Mouse (Mus musculus) ovary, postnatal 10 days (tissue): ENCODE measurements around the gene Zfp202.
"Not testable (repeated sequence)": the region's sequence is repeated elsewhere in the genome, so short reads cannot be mapped to it uniquely, and the experiment has no call there.

Source experiments
- DNase-seq: peaks from one replicate; pipeline ENCODE4 v3.0.0; 2022; ENCODE audit warnings: low spot score

Zfp202 gene

GRCm38 (mm10) chr9:40192098-40193038 lies at the start of gene Zfp202:
TSS of gene Zfp202 (plus strand) at chr9:40192316.
- DNase-seq = peak; percentile 83

GRCm38 (mm10) chr9:40155118-40155644 lies 36.9 kb upstream of the Zfp202 start:
- no peak for DNase-seq

- no peak for DNase-seq
Measured at GRCm38 (mm10) chr9:40166446-40166845, 25.7 kb upstream of the Zfp202 start.

DNA sequence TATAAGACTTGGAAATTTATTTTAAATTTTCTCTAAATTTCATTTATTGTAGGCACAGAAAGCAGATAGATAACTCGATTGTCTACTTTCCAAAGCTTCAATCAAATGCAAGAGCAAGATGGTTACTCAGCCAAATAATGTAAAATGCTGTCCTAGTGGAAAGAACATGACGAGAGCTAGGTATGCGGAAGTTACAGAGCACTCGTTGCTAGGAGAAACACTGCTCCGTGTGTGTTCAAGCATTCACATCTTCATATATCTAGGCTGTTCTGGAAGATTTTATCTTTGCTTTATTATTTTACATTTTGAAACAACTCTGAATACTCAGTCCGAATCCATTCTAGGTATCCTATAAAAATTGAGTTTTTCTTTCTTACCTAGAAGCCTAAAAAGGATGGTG lies 15.1 kb upstream of the Zfp202 start:
- DNase-seq = no peak

DNA sequence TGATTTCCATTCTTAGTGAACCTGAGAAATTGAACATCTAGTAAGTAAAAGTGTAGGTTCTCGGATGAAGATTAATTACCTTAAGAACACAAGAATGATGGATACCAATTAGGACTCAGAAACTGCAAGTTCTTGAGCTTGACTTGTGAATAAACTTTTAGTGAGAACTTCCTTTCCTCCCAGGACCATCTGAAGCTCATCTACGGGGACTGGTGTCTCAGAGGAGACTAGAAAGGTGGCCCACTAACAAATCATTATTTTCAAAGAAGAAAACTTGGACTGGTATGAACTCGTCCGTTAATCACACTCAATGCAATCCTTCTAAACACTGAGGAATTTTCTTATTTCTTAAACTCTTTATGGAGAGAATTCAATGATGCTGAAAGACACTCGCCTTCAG lies 11.5 kb upstream of the Zfp202 start, which contains the start of gene Olfr986:
Olfr986 (plus strand) TSS at position 301 of the 400 bp plus-strand sequence.
- no peak for DNase-seq

GRCm38 (mm10) chr9:40185166-40185565 lies 7.0 kb upstream of the Zfp202 start:
- not testable (repeated sequence) for DNase-seq

DNA sequence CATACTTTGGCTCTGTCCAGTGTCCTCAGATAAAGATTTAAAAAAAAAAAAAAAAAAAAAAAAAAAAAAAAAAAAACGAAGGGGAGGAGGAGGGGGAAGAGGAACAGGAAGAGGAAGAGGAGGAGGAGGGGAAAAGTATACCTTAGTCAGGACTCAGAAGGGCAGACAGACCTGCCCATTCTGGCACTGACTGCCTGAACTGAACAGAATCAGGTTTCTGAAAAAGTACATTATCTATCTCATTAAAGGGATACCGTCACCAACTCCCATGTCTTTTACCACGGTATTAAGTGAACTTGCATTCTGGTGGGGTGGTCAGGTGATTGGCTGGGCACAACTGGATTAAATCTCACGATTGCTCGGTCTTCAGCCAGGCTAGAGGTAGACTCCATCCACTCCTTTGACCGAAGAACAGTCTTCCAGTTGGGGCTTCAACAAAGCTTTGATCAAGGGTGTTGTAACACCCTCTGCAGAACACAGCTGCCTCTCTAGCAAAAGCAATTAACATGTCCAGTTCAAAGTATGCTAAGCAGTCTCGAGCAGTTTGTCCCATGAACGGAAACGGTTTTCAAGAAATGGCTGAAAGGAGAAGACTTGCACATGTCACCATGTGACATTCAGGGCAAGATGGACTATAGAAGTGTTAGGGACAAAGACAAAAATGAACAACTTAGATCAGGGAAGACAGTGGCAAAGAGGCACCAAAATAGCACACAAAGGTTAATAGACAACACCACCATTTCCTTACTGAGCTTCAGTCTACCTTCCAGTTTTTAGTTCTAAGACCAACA lies 835 bp upstream of the Zfp202 start:
- no peak for DNase-seq

GRCm38 (mm10) chr9:40195981-40196380 lies 3.9 kb downstream of the Zfp202 start:
- no peak for DNase-seq

- DNase-seq = no peak
Measured at GRCm38 (mm10) chr9:40206546-40206950, 14.4 kb downstream of the Zfp202 start.

- DNase-seq = no peak
Measured at GRCm38 (mm10) chr9:40210744-40211143, 18.6 kb downstream of the Zfp202 start.

DNA sequence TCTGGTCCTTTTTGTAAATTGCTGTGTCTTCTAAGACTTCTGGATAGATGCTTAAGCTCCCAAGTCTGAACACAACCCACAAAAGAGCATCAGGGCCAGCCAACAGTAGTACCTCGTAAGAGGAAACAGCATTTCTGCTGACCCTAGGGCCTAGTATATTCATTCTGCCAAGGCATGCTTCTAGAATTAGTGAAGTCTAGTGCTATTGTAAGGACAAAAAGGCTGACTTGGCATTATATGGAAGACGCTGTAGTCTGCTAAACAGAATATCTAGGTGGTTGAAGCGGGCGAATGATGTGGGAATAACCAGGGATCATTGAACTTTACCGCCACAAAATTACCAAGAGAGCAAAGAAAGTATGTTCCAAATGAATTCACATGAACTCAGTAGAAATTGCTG lies 21.9 kb downstream of the Zfp202 start:
- no peak for DNase-seq

- no peak for DNase-seq
Measured at GRCm38 (mm10) chr9:40216651-40217050, 24.5 kb downstream of the Zfp202 start.

DNA sequence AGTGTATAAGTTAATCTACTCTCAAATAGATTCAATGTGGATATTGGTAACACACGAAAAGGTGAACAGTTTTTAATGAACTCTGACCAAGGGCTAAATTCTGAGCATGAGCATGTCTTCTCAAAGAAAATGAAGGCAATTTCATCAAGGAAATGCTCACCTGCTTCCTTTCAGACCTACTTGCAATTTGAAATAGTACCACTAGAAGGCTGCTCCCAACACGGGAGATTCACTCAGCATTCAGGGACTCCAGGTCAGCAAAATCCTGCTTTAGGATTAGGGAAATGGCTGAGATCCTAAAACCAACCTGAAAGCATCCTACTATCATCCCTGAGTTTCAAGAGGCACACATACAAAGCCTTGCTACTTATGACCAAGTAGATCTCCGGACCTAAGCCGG lies 32.2 kb downstream of the Zfp202 start:
- DNase-seq = no peak

DNA sequence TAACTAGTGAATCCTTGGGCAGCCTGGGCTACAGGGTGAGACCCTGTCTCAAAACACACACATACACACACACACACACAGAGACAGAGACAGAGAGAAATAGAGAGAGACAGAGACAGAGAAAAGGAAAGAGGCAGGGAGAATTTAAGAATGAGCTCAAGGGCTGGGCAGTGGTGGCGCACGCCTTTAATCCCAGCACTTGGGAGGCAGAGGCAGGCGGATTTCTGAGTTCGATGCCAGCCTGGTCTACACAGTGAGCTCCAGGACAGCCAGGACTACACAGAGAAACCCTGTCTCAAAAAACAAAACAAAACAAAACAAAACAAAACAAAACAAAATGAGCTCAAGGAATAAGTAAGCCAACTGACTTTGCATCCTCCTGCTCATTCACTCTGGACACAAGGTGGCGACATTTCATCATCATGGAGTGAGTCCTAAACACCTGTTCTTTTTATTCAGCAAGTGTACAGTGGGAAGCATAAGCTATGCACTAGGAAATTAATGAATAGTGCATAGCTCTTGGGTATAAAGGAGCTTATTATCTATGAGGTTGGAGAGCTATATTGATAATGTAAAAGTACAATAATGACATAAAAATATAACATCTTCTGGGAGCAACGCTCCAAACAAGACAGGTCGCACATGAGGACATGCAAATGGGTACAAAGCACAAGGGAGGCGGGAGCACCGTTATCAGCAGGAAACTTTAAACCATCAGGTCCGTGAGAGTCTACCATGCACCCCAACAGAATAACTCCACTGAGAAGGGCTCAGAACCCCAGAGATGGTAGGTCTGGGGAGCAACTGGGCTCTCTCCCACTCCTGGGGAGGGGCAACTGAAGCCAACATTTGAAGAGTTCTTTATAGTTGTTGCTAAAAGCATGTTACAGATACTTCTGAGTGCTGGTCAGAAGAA lies 36.0 kb downstream of the Zfp202 start:
- no peak for DNase-seq

DNA sequence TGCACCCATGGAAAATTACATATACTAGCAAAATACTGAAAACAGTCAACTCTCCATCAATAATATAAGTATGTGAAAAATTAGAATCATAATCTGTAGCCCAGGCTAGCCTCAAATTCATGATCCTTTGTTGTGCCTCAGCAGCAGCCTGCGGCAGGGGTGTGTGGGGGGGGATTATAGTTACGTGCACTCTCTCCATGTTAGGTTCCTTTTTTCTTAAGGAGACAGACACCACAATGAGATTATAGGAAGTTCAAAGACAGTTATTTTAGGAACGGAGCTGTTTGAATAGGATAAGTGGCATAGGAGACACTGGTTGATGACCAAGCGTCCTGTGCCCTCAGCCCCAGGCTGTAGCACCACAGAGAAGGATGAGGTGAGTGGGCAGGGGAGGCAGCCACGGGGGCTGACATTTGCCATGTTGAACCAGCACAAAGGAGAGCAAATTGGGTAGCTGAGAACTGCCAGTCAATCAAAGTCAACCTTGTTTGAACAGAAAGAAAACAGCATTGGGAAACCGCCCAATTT lies 36.8 kb downstream of the Zfp202 start:
- no peak for DNase-seq

DNA sequence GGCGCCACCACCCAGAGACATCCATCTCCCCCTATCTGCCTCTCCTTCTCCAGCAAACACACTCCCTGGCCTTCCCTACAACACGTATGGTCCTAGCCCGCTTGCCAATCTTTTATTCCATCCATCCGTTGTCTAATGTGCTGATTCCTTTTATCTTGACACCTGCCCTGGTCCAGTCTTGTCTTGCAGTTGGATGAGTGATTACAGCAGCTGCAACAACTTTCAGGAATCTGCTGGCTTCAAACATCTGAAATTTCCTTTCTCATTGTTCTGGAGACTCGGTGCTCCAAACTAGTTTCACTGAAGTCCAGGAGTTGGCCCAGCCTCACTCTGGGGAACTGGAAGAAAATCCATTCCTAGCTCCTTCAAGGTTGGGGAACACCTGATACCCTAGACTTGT lies 37.4 kb downstream of the Zfp202 start:
- DNase-seq = no peak

DNA sequence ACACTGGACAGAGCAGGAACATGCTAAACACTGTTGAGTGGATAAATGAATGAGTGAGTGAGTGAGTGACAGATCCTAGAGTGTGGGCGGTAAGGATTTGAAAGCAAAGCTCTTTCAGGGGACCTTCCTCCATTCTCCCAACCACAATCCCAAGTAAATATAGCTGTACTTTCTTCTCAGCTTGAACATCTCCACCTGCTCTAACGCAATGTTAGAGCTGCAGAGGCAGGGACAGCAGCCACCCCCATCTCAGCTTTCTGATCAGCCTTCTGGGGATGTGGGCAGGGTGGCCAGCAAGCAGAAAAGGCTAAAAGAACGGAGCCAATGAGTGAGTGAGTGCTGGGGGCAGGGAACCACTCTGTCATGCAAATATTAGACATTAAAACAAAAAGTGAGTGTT lies 38.9 kb downstream of the Zfp202 start:
- DNase-seq = no peak

- DNase-seq = no peak
Measured at GRCm38 (mm10) chr9:40234233-40235072, 42.3 kb downstream of the Zfp202 start.

- no peak for DNase-seq
Measured at GRCm38 (mm10) chr9:40235220-40235619, 43.1 kb downstream of the Zfp202 start.

- DNase-seq = no peak
Measured at GRCm38 (mm10) chr9:40239749-40240148, 47.6 kb downstream of the Zfp202 start.
